ENCODE assay signal across 17 mouse cellular contexts in the genomic region with DNA sequence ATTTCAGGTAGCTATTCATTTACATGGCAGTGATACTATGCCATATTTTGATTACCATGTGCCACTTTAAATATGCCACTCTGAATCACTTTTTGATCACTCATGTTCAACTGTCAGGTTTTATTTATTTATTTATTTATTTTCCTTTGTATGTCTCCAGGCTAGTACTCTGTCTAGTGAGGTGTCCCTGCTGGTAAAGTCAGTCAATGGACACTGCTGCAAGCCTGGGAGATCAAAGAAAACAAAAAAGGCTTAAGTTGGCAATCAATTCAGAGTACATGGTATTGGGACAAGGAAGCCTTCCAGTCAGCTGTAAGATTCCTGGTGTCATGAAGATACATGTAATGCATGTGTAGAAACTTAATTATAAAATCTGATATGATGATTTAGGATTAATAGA.
"Had no signal": no experiment of that assay in that cellular context is flagged by ENCODE, and none has a peak within 500 bp of the region (broad histone marks: within the 10 kb centered on the region; RNA-seq: fewer than 3 reads in every experiment).

No protein-coding gene starts in this region.

- H3K36me3 ChIP-seq: midbrain, embryonic 10.5 days; neural tube, embryonic 13.5 days; neural tube, embryonic 15.5 days had no signal

- H3K9ac ChIP-seq: liver, embryonic 14.5 days; lung, embryonic 14.5 days; neural tube, embryonic 13.5 days; neural tube, embryonic 15.5 days had no signal

- H3K4me3 ChIP-seq: midbrain, embryonic 10.5 days; myocyte; neural tube, embryonic 13.5 days; neural tube, embryonic 15.5 days had no signal

- DNase-seq: lung, adult 18-20 months; lung, embryonic 14.5 days; lung, postnatal 10 days; lung, postnatal 4 days; right cerebral cortex, adult 18-20 months; right cerebral cortex, postnatal 25 days; right cerebral cortex, postnatal 4 days; spleen, adult 18-20 months; thymus, adult 18-20 months; thymus, postnatal 14 days; thymus, postnatal 36 days had no signal

- H3K27ac ChIP-seq: liver, embryonic 14.5 days; midbrain, embryonic 10.5 days; neural tube, embryonic 13.5 days; neural tube, embryonic 15.5 days had no signal

- H3K9me3 ChIP-seq: midbrain, embryonic 10.5 days; neural tube, embryonic 13.5 days; neural tube, embryonic 15.5 days had no signal

- H3K4me1 ChIP-seq: neural tube, embryonic 13.5 days; neural tube, embryonic 15.5 days had no signal

- ATAC-seq: midbrain, embryonic 16.5 days had no signal

- H3K4me2 ChIP-seq: lung, embryonic 14.5 days; neural tube, embryonic 13.5 days; neural tube, embryonic 15.5 days had no signal

- H3K27me3 ChIP-seq: neural tube, embryonic 13.5 days; neural tube, embryonic 15.5 days had no signal
